Mouse (Mus musculus) liver, adult 2 months (tissue): ENCODE measurements at regions not wholly inside any gene's neighbourhood (a gene's known extent, or its start where the extent isn't known, plus 50 kb on each side); places are given as distances from the start of the nearest gene placed in this dataset.

Source experiments
- DNase-seq: peaks from one replicate; pipeline ENCODE4 v3.0.0-alpha.2; 2011; ENCODE audit warnings: low read depth, low spot score; ENCODE audit errors: extremely low read depth
- H3K27ac ChIP-seq: fragments of 200-500 bp; replicated peaks from 2 replicates; pipeline ENCODE4 v1.5.1; 2012; ENCODE audit warnings: low read depth, mild to moderate bottlenecking, control low read depth, inconsistent platforms, low read length; ENCODE audit not compliant: insufficient read depth
- H3K27me3 ChIP-seq: fragments of 200-500 bp; 2 replicates; pipeline ENCODE4 v1.6.1; 2012; ENCODE audit warnings: mild to moderate bottlenecking, moderate library complexity, low read length, inconsistent platforms; ENCODE audit not compliant: control insufficient read depth, insufficient read depth
- H3K36me3 ChIP-seq: fragments of 200-500 bp; 2 replicates; pipeline ENCODE4 v1.6.1; 2012; ENCODE audit warnings: low read length, inconsistent platforms; ENCODE audit not compliant: control insufficient read depth, insufficient read depth
- H3K4me1 ChIP-seq: fragments of 200-500 bp; 2 replicates; pipeline ENCODE4 v1.6.1; 2011; ENCODE audit warnings: low read length; ENCODE audit not compliant: control insufficient read depth, insufficient read depth
- H3K4me3 ChIP-seq: fragments of 200-500 bp; 2 replicates; pipeline ENCODE4 v1.5.1; 2011; ENCODE audit warnings: low read depth, mild to moderate bottlenecking, control low read depth, low read length, moderate library complexity; ENCODE audit not compliant: insufficient read depth
- H3K79me2 ChIP-seq: fragments of 200-500 bp; 2 replicates; pipeline ENCODE4 v1.6.1; 2012; ENCODE audit warnings: inconsistent platforms, mild to moderate bottlenecking, low read length, moderate library complexity; ENCODE audit not compliant: control insufficient read depth, insufficient read depth
- H3K9ac ChIP-seq: fragments of 200-500 bp; 2 replicates; pipeline ENCODE4 v1.6.1; 2012; ENCODE audit warnings: low read depth, mild to moderate bottlenecking, control low read depth, inconsistent platforms, low read length
- CTCF ChIP-seq: fragments of 200-500 bp; IDR thresholded peaks from 2 replicates; pipeline ENCODE4 v1.5.1; 2011; ENCODE audit warnings: low read depth, low read length, control low read depth
- POLR2A ChIP-seq: fragments of 200-500 bp; IDR thresholded peaks from 2 replicates; pipeline ENCODE4 v1.6.1; 2011; ENCODE audit warnings: low read length, control low read depth; ENCODE audit not compliant: insufficient read depth; ENCODE audit errors: extremely low read depth
- whole genome bisulfite sequencing: fragments of 180-500 bp; shearing (Covaris S2); methylation state at CpG from one replicate; pipeline ENCODE4 v1.1.7; 2018; 5-methylcytosine and 5-hydroxymethylcytosine counted together

DNA sequence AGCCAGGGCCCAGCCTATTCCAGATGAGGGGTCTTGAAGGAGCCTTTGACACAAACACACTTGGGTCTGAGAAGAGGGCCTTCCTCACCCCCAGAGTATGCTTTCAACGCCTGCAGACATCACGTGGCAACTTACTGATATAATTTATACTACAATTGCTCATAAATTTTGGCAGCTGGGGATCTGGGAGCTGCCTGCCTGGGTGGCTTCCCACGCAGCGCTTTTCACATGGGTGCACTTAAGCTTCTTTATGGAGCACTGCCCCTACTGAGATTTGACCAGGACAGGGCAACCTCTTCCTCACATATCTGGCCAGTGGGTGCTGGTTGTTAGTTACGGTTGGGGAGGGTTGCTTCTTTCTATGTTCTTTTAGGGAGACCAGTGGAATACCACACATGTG is 61.6 kb downstream of the Spesp1 start:
- Histone ChIP-seq H3K4me1 (peaks cover 4% of the 10 kb centered on the region), H3K27me3 (no peaks in the 10 kb centered on the region), H3K9ac (no peak overlapping the region), H3K79me2 (no peaks in the 10 kb centered on the region), H3K27ac (no peak overlapping the region), H3K4me3 (no peak overlapping the region), H3K36me3 (no peaks in the 10 kb centered on the region)
- TF ChIP-seq CTCF (no peak), POLR2A (no peak)
- WGBS: 90% methylated on average over 5 of the region's 5 CpGs
- no peak for DNase-seq

DNA sequence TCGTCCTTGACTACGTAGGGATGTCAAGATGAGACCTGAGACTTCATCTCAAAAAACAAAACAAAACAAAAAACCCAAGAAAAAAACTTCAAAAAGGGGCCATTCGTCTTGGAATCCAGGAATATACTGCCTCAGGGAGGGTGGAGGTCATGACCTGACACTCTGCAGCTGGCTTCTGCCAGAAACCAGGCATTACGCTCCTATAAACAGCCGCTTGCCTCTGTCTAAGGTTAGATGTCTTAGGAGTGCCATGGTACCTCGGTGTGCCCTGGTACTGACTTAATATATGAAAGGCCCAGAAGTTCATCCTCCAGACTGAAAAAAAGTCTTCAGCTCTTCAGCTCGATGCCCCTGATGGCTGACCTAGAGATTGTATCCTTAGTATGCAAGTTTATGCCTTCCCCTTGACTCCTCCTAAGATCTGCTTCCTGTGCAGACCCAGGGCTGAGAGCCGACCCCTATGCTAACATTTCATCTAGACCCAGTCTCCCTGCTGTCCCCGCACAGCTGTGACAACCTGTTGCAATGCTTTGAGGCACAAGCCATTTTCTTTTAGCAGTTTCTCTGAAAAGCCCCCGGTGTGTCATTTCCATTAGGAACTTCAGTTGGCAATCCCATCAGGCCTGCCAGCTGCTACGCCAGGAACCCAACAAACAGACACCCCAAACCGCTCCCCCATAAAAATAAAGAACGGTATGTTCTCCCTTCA is 66.7 kb downstream of the Spesp1 start:
- no peak for DNase-seq
- no peaks in the 10 kb centered on the region for H3K4me1 ChIP-seq
- TF ChIP-seq POLR2A (no peak), CTCF (no peak)
- H3K9ac ChIP-seq: no peak overlapping the region
- WGBS: 88% methylated on average over 13 of the region's 13 CpGs
- H3K27ac ChIP-seq: no peak overlapping the region
- no peaks in the 10 kb centered on the region for H3K27me3 ChIP-seq
- no peak overlapping the region for H3K4me3 ChIP-seq
- no peaks in the 10 kb centered on the region for H3K36me3 ChIP-seq
- H3K79me2 ChIP-seq: no peaks in the 10 kb centered on the region

DNA sequence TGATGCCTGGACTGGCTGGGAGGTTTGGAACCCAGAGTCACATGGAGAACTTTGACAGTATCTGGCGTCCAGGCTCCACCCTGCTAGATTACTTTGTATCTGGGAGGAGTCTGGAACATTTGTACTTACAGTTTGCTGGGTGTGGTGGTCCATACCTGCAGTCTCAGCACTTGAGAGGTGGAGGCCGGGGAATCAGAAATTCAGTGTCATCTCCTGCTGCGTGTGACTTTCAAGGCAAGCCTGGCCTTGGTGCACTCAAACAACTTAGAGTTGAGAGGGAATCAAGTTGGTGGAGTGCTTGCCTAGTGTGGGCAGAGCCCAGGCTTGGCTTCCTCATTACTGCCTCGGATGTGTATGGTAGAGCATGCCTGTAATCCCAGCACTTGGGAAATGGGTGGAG is 67.5 kb downstream of the Spesp1 start:
- no peak for TF ChIP-seq POLR2A
- TF ChIP-seq CTCF: no peak
- no peak overlapping the region for H3K4me3 ChIP-seq
- no peaks in the 10 kb centered on the region for H3K36me3 ChIP-seq
- 88% methylated on average over 4 of the region's 4 CpGs for WGBS
- H3K27me3 ChIP-seq: no peaks in the 10 kb centered on the region
- no peaks in the 10 kb centered on the region for H3K4me1 ChIP-seq
- DNase-seq: no peak
- no peaks in the 10 kb centered on the region for H3K79me2 ChIP-seq
- H3K27ac ChIP-seq: no peak overlapping the region
- H3K9ac ChIP-seq: no peak overlapping the region

DNA sequence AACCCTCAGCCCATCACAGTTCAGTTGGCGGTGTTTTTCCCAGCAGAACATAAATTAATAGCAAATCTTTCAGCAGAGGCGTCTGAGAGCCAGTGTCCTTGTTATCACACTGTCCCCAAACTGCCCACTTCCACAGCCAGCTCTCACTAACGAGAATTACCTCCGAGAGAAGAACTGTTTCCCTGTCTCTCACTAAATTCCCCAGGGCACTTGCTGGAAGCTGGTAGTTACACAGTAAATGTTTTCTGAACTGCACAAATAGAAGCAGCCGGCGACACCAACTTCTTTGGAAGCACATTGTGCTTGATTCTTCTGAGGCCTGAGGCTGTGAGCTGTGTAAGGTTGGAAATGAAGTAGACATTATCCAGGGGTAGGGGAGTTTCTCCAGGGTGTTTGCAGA is 69.4 kb downstream of the Spesp1 start:
- H3K79me2 ChIP-seq: no peaks in the 10 kb centered on the region
- TF ChIP-seq CTCF (no peak), POLR2A (no peak)
- H3K4me3 ChIP-seq: no peak overlapping the region
- no peaks in the 10 kb centered on the region for H3K27me3 ChIP-seq
- DNase-seq: no peak
- no peaks in the 10 kb centered on the region for H3K4me1 ChIP-seq
- WGBS: 60% methylated on average over 6 of the region's 6 CpGs
- no peak overlapping the region for H3K27ac ChIP-seq
- no peak overlapping the region for H3K9ac ChIP-seq
- no peaks in the 10 kb centered on the region for H3K36me3 ChIP-seq

DNA sequence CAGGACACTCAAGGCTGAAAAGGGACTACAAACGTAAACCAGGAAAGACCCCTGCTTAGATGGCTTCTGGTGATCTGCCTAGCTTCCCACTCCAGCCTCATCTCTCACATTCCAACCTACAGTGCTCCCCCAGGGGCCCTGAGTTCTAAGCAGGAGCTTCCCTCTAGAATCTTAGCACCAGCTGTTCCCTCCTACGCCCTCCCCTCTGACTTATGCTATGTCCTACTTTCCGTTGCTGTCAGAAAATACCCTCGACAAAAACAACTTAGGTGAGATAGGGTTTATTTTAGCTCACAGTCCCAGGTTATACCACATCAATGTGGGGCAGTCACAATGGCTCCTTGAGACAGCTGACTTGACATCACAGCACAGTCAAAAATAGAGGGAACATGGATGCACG is 71.2 kb downstream of the Spesp1 start:
- Histone ChIP-seq H3K4me1 (peaks cover 3% of the 10 kb centered on the region), H3K27ac (no peak overlapping the region), H3K36me3 (no peaks in the 10 kb centered on the region), H3K79me2 (no peaks in the 10 kb centered on the region), H3K4me3 (no peak overlapping the region), H3K9ac (no peak overlapping the region), H3K27me3 (no peaks in the 10 kb centered on the region)
- DNase-seq: no peak
- 91% methylated on average over 5 of the region's 5 CpGs for WGBS
- no peak for TF ChIP-seq CTCF
- no peak for TF ChIP-seq POLR2A

DNA sequence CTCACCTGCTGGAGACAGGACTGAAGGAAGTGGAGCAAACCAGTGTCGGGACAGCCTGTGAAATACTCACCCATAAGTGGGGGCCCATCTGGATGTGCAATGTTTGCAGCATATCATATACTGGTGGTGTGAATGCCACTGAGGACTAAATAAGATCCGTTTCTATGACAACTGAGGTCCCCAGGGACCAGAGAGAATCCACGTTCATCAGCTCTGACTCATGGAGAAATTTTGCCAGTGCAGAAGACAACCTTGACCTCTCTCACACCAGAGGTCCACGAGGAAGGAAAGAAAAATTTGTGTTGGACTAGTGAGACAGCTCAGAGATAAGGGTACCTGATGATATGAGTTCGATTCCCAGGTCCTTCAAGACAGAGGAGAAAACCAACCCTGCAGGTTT is 73.6 kb downstream of the Spesp1 start:
- Histone ChIP-seq H3K79me2 (no peaks in the 10 kb centered on the region), H3K4me1 (peaks cover 8% of the 10 kb centered on the region), H3K9ac (no peak overlapping the region), H3K4me3 (no peak overlapping the region), H3K36me3 (no peaks in the 10 kb centered on the region), H3K27me3 (no peaks in the 10 kb centered on the region), H3K27ac (no peak overlapping the region)
- TF ChIP-seq CTCF (no peak), POLR2A (no peak)
- DNase-seq: no peak
- WGBS: 73% methylated on average over 5 of the region's 5 CpGs
